Mouse (Mus musculus): ENCODE data around the gene Mnt.
A peak's percentile ranks its signal among the peaks of the same experiment; 100 is the strongest.

Mnt gene

GRCm38 (mm10) chr11:74866640-74867039, 35.9 kb downstream of the Mnt start:
- Histone ChIP-seq H3K4me1 (replicated peaks; ENCODE audit: low read depth, low read length) (peaks cover 35% of the 10 kb centered on the region), H3K4me3 (replicated peaks; ENCODE audit: low read length) (no peak overlapping the region), H3K9me3 (ENCODE audit: low read length) (peaks cover 16% of the 10 kb centered on the region), H3K27me3 (ENCODE audit: insufficient read depth, low read length) (no peaks in the 10 kb centered on the region), H3K36me3 (ENCODE audit: insufficient read depth, low read length) (peaks cover 56% of the 10 kb centered on the region)
- TF ChIP-seq CTCF (conservative IDR thresholded peaks at IDR 0.05; ENCODE audit: low read length) (no peak), NANOG (IDR thresholded peaks at IDR 0.05; ENCODE audit: borderline replicate concordance, low read length) (no peak), POU5F1 (IDR thresholded peaks at IDR 0.05; ENCODE audit: borderline replicate concordance, low read length) (no peak)

- TF ChIP-seq CTCF (conservative IDR thresholded peaks at IDR 0.05; ENCODE audit: low read length) (no peak), POU5F1 (IDR thresholded peaks at IDR 0.05; ENCODE audit: borderline replicate concordance, low read length) (no peak), NANOG (IDR thresholded peaks at IDR 0.05; ENCODE audit: borderline replicate concordance, low read length) (no peak)
- H3K36me3 ChIP-seq (ENCODE audit: insufficient read depth, low read length), result peaks cover 54% of the 10 kb centered on the region
- no peaks in the 10 kb centered on the region for H3K27me3 ChIP-seq (ENCODE audit: insufficient read depth, low read length)
These were observed 36.5 kb downstream of the Mnt start for GRCm38 (mm10) chr11:74867181-74867580.

GRCm38 (mm10) chr11:74868046-74868760, 37.5 kb downstream of the Mnt start:
- Histone ChIP-seq H3K4me3 (replicated peaks; ENCODE audit: low read length) (0 out of 2 replicates have a peak overlapping the region, but pooled peaks have one; percentile 2), H3K36me3 (ENCODE audit: insufficient read depth, low read length) (peaks cover 43% of the 10 kb centered on the region), H3K9me3 (ENCODE audit: low read length) (peaks cover 11% of the 10 kb centered on the region), H3K4me1 (replicated peaks; ENCODE audit: low read depth, low read length) (peaks cover 28% of the 10 kb centered on the region), H3K27me3 (ENCODE audit: insufficient read depth, low read length) (no peaks in the 10 kb centered on the region)
- no peak for TF ChIP-seq CTCF (conservative IDR thresholded peaks at IDR 0.05; ENCODE audit: low read length)
- no peak for TF ChIP-seq POU5F1 (IDR thresholded peaks at IDR 0.05; ENCODE audit: borderline replicate concordance, low read length)
- TF ChIP-seq NANOG (IDR thresholded peaks at IDR 0.05; ENCODE audit: borderline replicate concordance, low read length), result no peak

More at GRCm38 (mm10) chr11:74867181-74867580, 36.5 kb downstream of the Mnt start:
- Histone ChIP-seq H3K9me3 (ENCODE audit: low read length) (peaks cover 16% of the 10 kb centered on the region), H3K4me3 (replicated peaks; ENCODE audit: low read length) (no peak overlapping the region), H3K4me1 (replicated peaks; ENCODE audit: low read depth, low read length) (peaks cover 30% of the 10 kb centered on the region)

- TF ChIP-seq NANOG (IDR thresholded peaks at IDR 0.05; ENCODE audit: borderline replicate concordance, low read length) (no peak), CTCF (conservative IDR thresholded peaks at IDR 0.05; ENCODE audit: low read length) (no peak), POU5F1 (IDR thresholded peaks at IDR 0.05; ENCODE audit: borderline replicate concordance, low read length) (no peak)
- Histone ChIP-seq H3K27me3 (ENCODE audit: insufficient read depth, low read length) (no peaks in the 10 kb centered on the region), H3K4me1 (replicated peaks; ENCODE audit: low read depth, low read length) (peaks cover 34% of the 10 kb centered on the region), H3K9me3 (ENCODE audit: low read length) (no peaks in the 10 kb centered on the region), H3K36me3 (ENCODE audit: insufficient read depth, low read length) (peaks cover 29% of the 10 kb centered on the region), H3K4me3 (replicated peaks; ENCODE audit: low read length) (no peak overlapping the region)
These were observed 38.9 kb downstream of the Mnt start for GRCm38 (mm10) chr11:74869603-74870002.

GRCm38 (mm10) chr11:74870544-74870943, 39.8 kb downstream of the Mnt start:
- no peak for TF ChIP-seq NANOG (IDR thresholded peaks at IDR 0.05; ENCODE audit: borderline replicate concordance, low read length)
- TF ChIP-seq CTCF (conservative IDR thresholded peaks at IDR 0.05; ENCODE audit: low read length), result no peak
- TF ChIP-seq POU5F1 (IDR thresholded peaks at IDR 0.05; ENCODE audit: borderline replicate concordance, low read length), result no peak
- Histone ChIP-seq H3K36me3 (ENCODE audit: insufficient read depth, low read length) (peaks cover 20% of the 10 kb centered on the region), H3K4me1 (replicated peaks; ENCODE audit: low read depth, low read length) (peaks cover 42% of the 10 kb centered on the region), H3K9me3 (ENCODE audit: low read length) (no peaks in the 10 kb centered on the region), H3K27me3 (ENCODE audit: insufficient read depth, low read length) (no peaks in the 10 kb centered on the region), H3K4me3 (replicated peaks; ENCODE audit: low read length) (no peak overlapping the region)

GRCm38 (mm10) chr11:74870991-74871622, 40.4 kb downstream of the Mnt start:
- no peak for TF ChIP-seq POU5F1 (IDR thresholded peaks at IDR 0.05; ENCODE audit: borderline replicate concordance, low read length)
- no peak for TF ChIP-seq CTCF (conservative IDR thresholded peaks at IDR 0.05; ENCODE audit: low read length)
- no peak for TF ChIP-seq NANOG (IDR thresholded peaks at IDR 0.05; ENCODE audit: borderline replicate concordance, low read length)
- no peaks in the 10 kb centered on the region for H3K9me3 ChIP-seq (ENCODE audit: low read length)
- peaks cover 20% of the 10 kb centered on the region for H3K36me3 ChIP-seq (ENCODE audit: insufficient read depth, low read length)
- no peak overlapping the region for H3K4me3 ChIP-seq (replicated peaks; ENCODE audit: low read length)
- no peaks in the 10 kb centered on the region for H3K27me3 ChIP-seq (ENCODE audit: insufficient read depth, low read length)
- H3K4me1 ChIP-seq (replicated peaks; ENCODE audit: low read depth, low read length), result peaks cover 43% of the 10 kb centered on the region

- H3K36me3 ChIP-seq (ENCODE audit: insufficient read depth, low read length), result no peaks in the 10 kb centered on the region
- no peaks in the 10 kb centered on the region for H3K9me3 ChIP-seq (ENCODE audit: low read length)
- H3K4me1 ChIP-seq (replicated peaks; ENCODE audit: low read depth, low read length), result peaks cover 51% of the 10 kb centered on the region
- H3K4me3 ChIP-seq (replicated peaks; ENCODE audit: low read length), result no peak overlapping the region
- no peak for TF ChIP-seq NANOG (IDR thresholded peaks at IDR 0.05; ENCODE audit: borderline replicate concordance, low read length)
- TF ChIP-seq POU5F1 (IDR thresholded peaks at IDR 0.05; ENCODE audit: borderline replicate concordance, low read length), result no peak
- TF ChIP-seq CTCF (conservative IDR thresholded peaks at IDR 0.05; ENCODE audit: low read length), result no peak
- no peaks in the 10 kb centered on the region for H3K27me3 ChIP-seq (ENCODE audit: insufficient read depth, low read length)
These were observed 43.9 kb downstream of the Mnt start for GRCm38 (mm10) chr11:74874630-74875029.

GRCm38 (mm10) chr11:74876801-74877200, 46.1 kb downstream of the Mnt start:
- Histone ChIP-seq H3K27me3 (ENCODE audit: insufficient read depth, low read length) (no peaks in the 10 kb centered on the region), H3K36me3 (ENCODE audit: insufficient read depth, low read length) (no peaks in the 10 kb centered on the region), H3K9me3 (ENCODE audit: low read length) (no peaks in the 10 kb centered on the region), H3K4me3 (replicated peaks; ENCODE audit: low read length) (no peak overlapping the region), H3K4me1 (replicated peaks; ENCODE audit: low read depth, low read length) (peaks cover 48% of the 10 kb centered on the region)
- TF ChIP-seq CTCF (conservative IDR thresholded peaks at IDR 0.05; ENCODE audit: low read length) (no peak), NANOG (IDR thresholded peaks at IDR 0.05; ENCODE audit: borderline replicate concordance, low read length) (no peak), POU5F1 (IDR thresholded peaks at IDR 0.05; ENCODE audit: borderline replicate concordance, low read length) (no peak)

Measured in E14TG2a.4 (cell line).